Mouse (Mus musculus) embryonic facial prominence, embryonic 15.5 days (tissue): Measurements from ENCODE around the gene Cox8c. TPM values are rescaled to one million over a fixed set of nuclear protein-coding genes. Genes with fewer than 3 reads are reported as not detected.
A peak's percentile ranks its signal among the peaks of the same experiment; 100 is the strongest.

ENCODE experiments used
- ATAC-seq: fragments of 200-750 bp; cut with Nextera tagmentation; 2 replicates; pipeline ENCODE4 v1.8.0; 2017; ENCODE audit warnings: low read depth, moderate TSS enrichment; ENCODE audit not compliant: insufficient number of reproducible peaks, low FRiP score, low TSS enrichment
- H3K27ac ChIP-seq: fragments of 300-500 bp; sonication (generic); replicated peaks from 2 replicates; pipeline ENCODE4 v1.5.1; 2015; ENCODE audit warnings: mild to moderate bottlenecking, inconsistent platforms
- H3K27me3 ChIP-seq: fragments of 300-500 bp; sonication (generic); 2 replicates; pipeline ENCODE4 v1.6.1; 2015; ENCODE audit warnings: inconsistent platforms
- H3K36me3 ChIP-seq: fragments of 300-500 bp; sonication (generic); 2 replicates; pipeline ENCODE4 v1.6.1; 2015; ENCODE audit warnings: mild to moderate bottlenecking, inconsistent platforms
- H3K4me1 ChIP-seq: fragments of 300-500 bp; sonication (generic); 2 replicates; pipeline ENCODE4 v1.6.1; 2015; ENCODE audit warnings: inconsistent platforms
- H3K4me2 ChIP-seq: fragments of 300-500 bp; sonication (generic); replicated peaks from 2 replicates; pipeline ENCODE4 v1.6.1; 2015; ENCODE audit warnings: mild to moderate bottlenecking, inconsistent platforms
- H3K4me3 ChIP-seq: fragments of 300-500 bp; sonication (generic); replicated peaks from 2 replicates; pipeline ENCODE4 v1.5.1; 2015; ENCODE audit warnings: mild to moderate bottlenecking, inconsistent platforms
- H3K9ac ChIP-seq: fragments of 300-500 bp; sonication (generic); 2 replicates; pipeline ENCODE4 v1.6.1; 2015; ENCODE audit warnings: inconsistent platforms
- H3K9me3 ChIP-seq: fragments of 300-500 bp; sonication (generic); replicated peaks from 2 replicates; pipeline ENCODE4 v1.6.1; 2016; ENCODE audit warnings: inconsistent platforms
- WGBS: fragments of 180-500 bp; shearing (Covaris S2); methylation state at CpG from one replicate; pipeline ENCODE4 v1.1.7; 2015; 5-methylcytosine and 5-hydroxymethylcytosine counted together
- polyA plus RNA-seq: library from polyadenylated mRNA; unstranded; fragments of >200 nt; fragmentation: Nextera tagmentation; extraction: Ambion mirVana; gene quantifications from 2 replicates; pipeline ENCODE4 v1.2.1, GENCODE M21; 2015

The Cox8c gene
- polyA plus RNA-seq, 1 experiment from 2014 or later = not detected

GRCm38 (mm10) chr12:102916073-102916472 lies 17.0 kb downstream of the Cox8c start:
- Histone ChIP-seq H3K9ac (no peak overlapping the region), H3K4me2 (no peak overlapping the region), H3K36me3 (no peaks in the 10 kb centered on the region), H3K4me1 (no peaks in the 10 kb centered on the region), H3K9me3 (no peaks in the 10 kb centered on the region), H3K27ac (no peak overlapping the region), H3K27me3 (no peaks in the 10 kb centered on the region), H3K4me3 (no peak overlapping the region)
- ATAC-seq = no peak
- 75% methylated on average over 2 of the region's 2 CpGs for WGBS

DNA sequence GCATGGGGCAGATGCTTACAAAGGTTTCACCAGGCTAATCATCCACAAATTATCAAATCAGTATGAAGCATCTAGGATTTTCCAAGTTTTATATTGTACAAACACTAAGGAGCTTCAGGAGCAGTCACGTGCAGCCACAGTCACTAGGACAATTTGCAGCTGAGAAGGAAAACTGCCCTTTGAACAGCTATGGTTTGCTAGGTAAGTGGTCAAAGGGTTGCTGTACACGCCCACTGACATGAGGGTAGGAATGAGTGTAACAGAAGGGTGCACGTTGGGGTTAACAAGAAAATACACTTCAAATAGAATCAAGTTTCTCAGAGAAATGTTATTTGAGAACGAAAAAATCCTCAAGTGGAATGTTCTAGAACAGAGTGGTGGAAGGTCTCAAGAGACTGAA lies 30.6 kb downstream of the Cox8c start:
- no peak overlapping the region for H3K4me2 ChIP-seq
- H3K27ac ChIP-seq = no peak overlapping the region
- H3K9me3 ChIP-seq = no peaks in the 10 kb centered on the region
- ATAC-seq = no peak
- WGBS = 65% methylated on average over 4 of the region's 4 CpGs
- H3K4me1 ChIP-seq = no peaks in the 10 kb centered on the region
- no peaks in the 10 kb centered on the region for H3K27me3 ChIP-seq
- H3K36me3 ChIP-seq = no peaks in the 10 kb centered on the region
- H3K4me3 ChIP-seq = no peak overlapping the region
- no peak overlapping the region for H3K9ac ChIP-seq

DNA sequence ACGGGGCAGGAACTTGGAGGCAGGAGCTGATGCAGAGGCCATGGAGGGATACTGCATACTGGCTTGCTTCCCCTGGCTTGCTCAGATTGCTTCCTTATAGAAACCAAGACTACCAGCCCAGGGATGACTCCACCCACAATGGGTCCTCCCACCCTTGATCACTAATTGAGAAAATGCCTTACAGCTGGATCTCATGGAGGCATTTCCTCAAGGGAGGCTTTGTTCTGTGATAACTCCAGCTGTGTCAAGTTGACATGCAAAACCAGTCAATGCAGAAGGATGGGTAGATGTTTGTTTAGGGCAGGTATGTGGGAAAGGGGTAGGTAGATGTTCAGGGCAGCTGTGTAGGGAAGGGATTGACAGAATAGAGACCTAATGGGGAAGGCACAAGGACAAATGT lies 31.2 kb downstream of the Cox8c start:
- WGBS = 59% methylated on average over 1 of the region's 1 CpGs

GRCm38 (mm10) chr12:102930789-102931188 lies 31.7 kb downstream of the Cox8c start:
- no peaks in the 10 kb centered on the region for H3K4me1 ChIP-seq
- no peak overlapping the region for H3K4me2 ChIP-seq
- no peak for ATAC-seq
- H3K27me3 ChIP-seq = no peaks in the 10 kb centered on the region
- H3K4me3 ChIP-seq = no peak overlapping the region
- no peak overlapping the region for H3K27ac ChIP-seq
- no peak overlapping the region for H3K9ac ChIP-seq
- WGBS = 79% methylated on average over 7 of the region's 7 CpGs
- H3K36me3 ChIP-seq = no peaks in the 10 kb centered on the region
- no peaks in the 10 kb centered on the region for H3K9me3 ChIP-seq

More for the DNA sequence above, 31.2 kb downstream of the Cox8c start:
- no peak overlapping the region for H3K27ac ChIP-seq
- no peak overlapping the region for H3K4me2 ChIP-seq
- H3K9ac ChIP-seq = no peak overlapping the region
- no peak overlapping the region for H3K4me3 ChIP-seq
- H3K27me3 ChIP-seq = no peaks in the 10 kb centered on the region
- no peaks in the 10 kb centered on the region for H3K36me3 ChIP-seq
- no peaks in the 10 kb centered on the region for H3K9me3 ChIP-seq
- ATAC-seq = no peak
- no peaks in the 10 kb centered on the region for H3K4me1 ChIP-seq

GRCm38 (mm10) chr12:102935892-102936291 lies 36.8 kb downstream of the Cox8c start:
- H3K4me3 ChIP-seq = no peak overlapping the region
- no peak overlapping the region for H3K4me2 ChIP-seq
- H3K4me1 ChIP-seq = 0 out of 2 replicates have a peak, but pooled peaks cover 2% of the 10 kb centered on the region
- no peak overlapping the region for H3K9ac ChIP-seq
- no peaks in the 10 kb centered on the region for H3K9me3 ChIP-seq
- H3K27me3 ChIP-seq = no peaks in the 10 kb centered on the region
- no peak overlapping the region for H3K27ac ChIP-seq
- 10% methylated on average over 1 of the region's 1 CpGs for WGBS
- no peak for ATAC-seq
- H3K36me3 ChIP-seq = no peaks in the 10 kb centered on the region

DNA sequence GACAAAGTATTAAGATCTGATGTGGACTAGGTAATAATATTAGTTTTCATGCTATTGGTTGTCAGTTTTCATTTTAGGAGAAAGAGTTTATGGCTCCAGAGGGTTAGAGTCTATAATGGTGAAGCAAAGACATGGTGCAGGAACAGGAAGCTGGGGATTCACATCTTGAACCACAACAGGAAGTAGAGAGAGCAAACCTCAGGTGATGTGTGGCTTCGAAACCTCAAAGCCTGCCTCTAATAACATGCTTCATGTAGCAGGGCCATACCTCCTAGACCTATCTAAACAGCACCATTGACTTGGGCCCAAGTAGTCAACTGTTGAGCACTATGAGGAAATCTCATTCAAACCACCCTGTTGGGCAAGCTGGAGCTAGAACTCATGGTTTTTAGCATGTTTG lies 46.5 kb downstream of the Cox8c start:
- peaks cover 9% of the 10 kb centered on the region for H3K27me3 ChIP-seq
- H3K4me2 ChIP-seq = no peak overlapping the region
- no peak for ATAC-seq
- 87% methylated on average over 1 of the region's 1 CpGs for WGBS
- no peak overlapping the region for H3K9ac ChIP-seq
- no peak overlapping the region for H3K27ac ChIP-seq
- H3K4me1 ChIP-seq = peaks cover 15% of the 10 kb centered on the region
- no peaks in the 10 kb centered on the region for H3K9me3 ChIP-seq
- no peaks in the 10 kb centered on the region for H3K36me3 ChIP-seq
- H3K4me3 ChIP-seq = no peak overlapping the region

DNA sequence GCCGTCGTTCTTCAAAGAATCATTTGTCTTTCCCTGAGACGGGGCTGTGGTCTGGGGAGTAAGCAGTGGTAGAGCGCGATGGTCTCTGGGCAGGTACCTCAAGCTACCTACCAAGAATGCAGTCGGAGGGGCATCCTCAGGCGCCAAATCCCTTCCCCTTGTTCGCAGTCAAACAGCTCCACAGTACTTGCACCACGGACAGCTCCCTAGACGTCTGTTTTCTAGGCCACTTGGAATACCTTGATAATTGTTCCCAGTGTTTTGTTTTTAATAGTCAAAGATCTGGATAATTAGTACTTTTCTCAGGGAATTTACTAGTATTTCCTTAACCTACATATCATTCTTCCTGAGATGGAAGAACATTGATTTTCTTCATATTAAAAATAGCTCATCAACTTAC lies 48.7 kb downstream of the Cox8c start:
- H3K4me1 ChIP-seq = peaks cover 15% of the 10 kb centered on the region
- no peak for ATAC-seq
- no peak overlapping the region for H3K4me2 ChIP-seq
- H3K9ac ChIP-seq = no peak overlapping the region
- peaks cover 9% of the 10 kb centered on the region for H3K27me3 ChIP-seq
- WGBS = 26% methylated on average over 10 of the region's 10 CpGs
- no peaks in the 10 kb centered on the region for H3K9me3 ChIP-seq
- no peak overlapping the region for H3K27ac ChIP-seq
- H3K36me3 ChIP-seq = no peaks in the 10 kb centered on the region
- H3K4me3 ChIP-seq = no peak overlapping the region

GRCm38 (mm10) chr12:102948778-102949394 lies 49.8 kb downstream of the Cox8c start, which contains the start of gene Unc79:
Gene Unc79 (plus strand): TSS chr12:102948859.
- no peaks in the 10 kb centered on the region for H3K36me3 ChIP-seq
- WGBS = under 1% methylated on average over 48 of the region's 48 CpGs
- no peak within 1 kb of the TSS for H3K9ac ChIP-seq
- peak within 1 kb of the TSS; percentile 51 for H3K4me3 ChIP-seq
- H3K9me3 ChIP-seq = no peaks in the 10 kb centered on the region
- ATAC-seq = peak; percentile 60
- H3K27ac ChIP-seq = no peak within 1 kb of the TSS
- H3K4me2 ChIP-seq = peak within 1 kb of the TSS; percentile 94
- H3K27me3 ChIP-seq = peaks cover 9% of the 10 kb centered on the region
- peaks cover 15% of the 10 kb centered on the region for H3K4me1 ChIP-seq

DNA sequence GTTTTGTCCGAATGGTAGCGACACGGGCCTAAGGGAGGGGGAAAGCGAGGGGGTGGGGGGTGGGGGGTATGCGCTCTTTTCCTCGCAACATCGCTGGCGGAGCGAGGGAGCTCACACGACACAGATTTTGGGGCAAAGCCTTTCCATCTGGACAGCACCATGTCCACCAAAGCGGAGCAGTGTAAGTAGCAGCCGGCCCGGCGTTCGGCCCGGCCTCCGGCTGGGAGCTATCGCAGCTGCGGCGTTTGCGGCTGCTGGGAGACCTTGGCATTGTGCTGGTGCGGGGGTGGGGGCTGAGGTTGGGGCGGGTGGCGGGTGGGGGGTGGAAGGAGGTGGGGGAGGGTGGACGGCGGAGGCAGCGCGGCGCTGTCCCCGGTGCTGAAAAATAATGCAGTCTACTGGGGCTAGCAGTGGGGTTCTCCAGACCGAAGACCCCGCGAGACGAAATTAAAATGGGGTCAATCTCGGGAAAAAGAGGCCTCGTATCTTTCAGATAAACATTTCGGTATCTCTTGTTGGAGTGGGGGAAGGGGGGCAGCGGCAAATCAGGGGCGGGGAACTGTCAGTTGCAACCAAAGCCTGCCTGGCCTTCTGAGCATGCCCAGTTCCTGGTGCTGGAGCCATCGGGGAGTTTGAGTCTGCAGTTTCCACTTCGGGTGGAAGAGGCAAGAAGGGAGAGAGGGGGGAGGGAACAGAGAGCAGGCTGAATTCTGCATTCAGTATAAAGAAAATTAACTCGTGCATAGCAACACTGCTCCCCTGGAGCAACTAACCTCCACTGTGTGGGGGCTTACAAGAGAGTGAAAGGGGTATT lies 50.5 kb downstream of the Cox8c start:
- Histone ChIP-seq H3K4me1 (peaks cover 15% of the 10 kb centered on the region), H3K36me3 (no peaks in the 10 kb centered on the region), H3K4me2 (peak overlapping the region; percentile 94), H3K27ac (no peak overlapping the region), H3K4me3 (peak overlapping the region; percentile 51), H3K9me3 (no peaks in the 10 kb centered on the region), H3K9ac (no peak overlapping the region), H3K27me3 (peaks cover 9% of the 10 kb centered on the region)
- peak; percentile 65 for ATAC-seq
- 2% methylated on average over 41 of the region's 42 CpGs for WGBS
